In genomic region chr2:151969396-151969795, GRCm38 (mm10) we compare ENCODE assay signal across 14 mouse cellular contexts. TPM values are rescaled to one million over a fixed set of nuclear protein-coding genes. Genes with fewer than 3 reads are reported as not detected.
DNase-seq lines count a peak whose midpoint lies in the region; ATAC-seq and TF ChIP-seq lines count a peak whose summit lies in the region.
"Had no signal": no experiment of that assay in that cellular context is flagged by ENCODE, and none has a peak within 500 bp of the region (broad histone marks: within the 10 kb centered on the region; RNA-seq: fewer than 3 reads in every experiment).

No protein-coding gene starts in this region.

- no peak overlapping the region for H3K27ac ChIP-seq in testis, adult 2 months (ENCODE audit: control insufficient read depth, insufficient read depth, low read depth, low read length)
- no peak overlapping the region for H3K27ac ChIP-seq in hindbrain, embryonic 11.5 days (ENCODE audit: low read depth, low read length)
- H3K27ac ChIP-seq in midbrain, embryonic 12.5 days (replicated peaks): peak overlapping the region; percentile 90; the same call in 1 of the 2 replicates
- H3K27ac ChIP-seq: kidney, postnatal 0 days; liver, embryonic 14.5 days had no signal

- H3K27me3 ChIP-seq in testis, adult 2 months (ENCODE audit: control insufficient read depth, insufficient read depth, low read length): no peaks in the 10 kb centered on the region
- no peaks in the 10 kb centered on the region; the same call in 1 of the 2 replicates for H3K27me3 ChIP-seq in hindbrain, embryonic 11.5 days (ENCODE audit: control insufficient read depth, insufficient read depth, low read length)
- H3K27me3 ChIP-seq in midbrain, embryonic 12.5 days: 0 out of 2 replicates have a peak, but pooled peaks cover 10% of the 10 kb centered on the region
- H3K27me3 ChIP-seq: CH12.LX had no signal

- peaks cover 12% of the 10 kb centered on the region for H3K4me1 ChIP-seq in testis, adult 2 months (ENCODE audit: control insufficient read depth, insufficient read depth, low read length)
- peaks cover 22% of the 10 kb centered on the region for H3K4me1 ChIP-seq in hindbrain, embryonic 11.5 days (replicated peaks; ENCODE audit: control insufficient read depth, insufficient read depth, low read length)
- peaks cover 88% of the 10 kb centered on the region for H3K4me1 ChIP-seq in midbrain, embryonic 12.5 days

- ATAC-seq in hindbrain, embryonic 11.5 days (ENCODE audit: low FRiP score): no peak
- ATAC-seq in midbrain, embryonic 12.5 days (ENCODE audit: low FRiP score, low read depth): no peak

- no peaks in the 10 kb centered on the region for H3K36me3 ChIP-seq in testis, adult 2 months (ENCODE audit: control insufficient read depth, insufficient read depth, low read length)
- H3K36me3 ChIP-seq in hindbrain, embryonic 11.5 days (ENCODE audit: control insufficient read depth, insufficient read depth, low read length): no peaks in the 10 kb centered on the region
- peaks cover 20% of the 10 kb centered on the region for H3K36me3 ChIP-seq in midbrain, embryonic 12.5 days

- TF ChIP-seq CTCF in testis, adult 2 months (IDR thresholded peaks at IDR 0.05; ENCODE audit: control insufficient read depth, insufficient read depth, insufficient replicate concordance, low read depth, low read length): no peak

- peak overlapping the region; percentile 89 for H3K9ac ChIP-seq in hindbrain, embryonic 11.5 days (ENCODE audit: low read depth, low read length)
- peak overlapping the region; percentile 78; the same call in 1 of the 2 replicates for H3K9ac ChIP-seq in midbrain, embryonic 12.5 days (replicated peaks)
- H3K9ac ChIP-seq: liver, embryonic 14.5 days had no signal

- no peak for DNase-seq in testis, postnatal 14 days (ENCODE audit: low spot score)
- no peak for DNase-seq in hindbrain, embryonic 11.5 days (ENCODE audit: low spot score)
- DNase-seq in right cerebral cortex, postnatal 4 days: no peak
- DNase-seq in lung, postnatal 10 days: no peak
- no peak for DNase-seq in layer of hippocampus, adult 18-20 months (ENCODE audit: low spot score in 2 of 2)
- DNase-seq: adrenal gland, postnatal 25 days; heart, postnatal 36 days; lung, postnatal 36 days; right cerebral cortex, postnatal 14 days had no signal

- H3K4me3 ChIP-seq in testis, adult 2 months (ENCODE audit: control insufficient read depth, low read depth, low read length): peak overlapping the region; percentile 77
- peak overlapping the region; percentile 46 for H3K4me3 ChIP-seq in hindbrain, embryonic 11.5 days (ENCODE audit: low read depth, low read length)
- peak overlapping the region; percentile 53 for H3K4me3 ChIP-seq in midbrain, embryonic 12.5 days

- peak overlapping the region; percentile 84 for H3K4me2 ChIP-seq in hindbrain, embryonic 11.5 days (replicated peaks; ENCODE audit: low read depth, low read length)
- peak overlapping the region; percentile 76 for H3K4me2 ChIP-seq in midbrain, embryonic 12.5 days (replicated peaks)

- no peaks in the 10 kb centered on the region for H3K9me3 ChIP-seq in hindbrain, embryonic 11.5 days (ENCODE audit: control insufficient read depth, low read length)
- H3K9me3 ChIP-seq in midbrain, embryonic 12.5 days: no peaks in the 10 kb centered on the region

- no peak for TF ChIP-seq POLR2A in testis, adult 2 months (IDR thresholded peaks at IDR 0.05; ENCODE audit: control insufficient read depth, low read depth, low read length)

- 94% methylated on average over 6 of the region's 6 CpGs for WGBS in hindbrain, embryonic 11.5 days
- WGBS in midbrain, embryonic 12.5 days: 90% methylated on average over 6 of the region's 6 CpGs

RNA-seq across cellular contexts. Expression of gene Fam110a, which starts 10.6 kb away (rescaled TPM):
- polyA plus RNA-seq in testis, adult 2 months (2012; rRNA removed): 175 and 190 TPM in 2 replicates
- 87.1 and 87.5 TPM in 2 replicates for polyA plus RNA-seq in hindbrain, embryonic 11.5 days (2014; fragmentation: Nextera tagmentation; extraction: Ambion mirVana)
- 114 and 120 TPM in 2 replicates for polyA plus RNA-seq in midbrain, embryonic 12.5 days (2016; fragmentation: Nextera tagmentation; extraction: Ambion mirVana)
- total RNA-seq in layer of hippocampus, adult 18-20 months (2021): 1 to 10 TPM; 7.3 to 9.7 TPM

RNA-seq across cellular contexts. Expression of gene Slc52a3, which starts 26.9 kb away (rescaled TPM):
- polyA plus RNA-seq in testis, adult 2 months (2012; rRNA removed): 37.6 and 52.4 TPM in 2 replicates
- polyA plus RNA-seq in hindbrain, embryonic 11.5 days (2014; fragmentation: Nextera tagmentation; extraction: Ambion mirVana): 0.56 and 0.73 TPM in 2 replicates
- polyA plus RNA-seq in midbrain, embryonic 12.5 days (2016; fragmentation: Nextera tagmentation; extraction: Ambion mirVana): 0.94 and 1.2 TPM in 2 replicates
- 1 to 10 TPM; 2.1 to 2.4 TPM for total RNA-seq in layer of hippocampus, adult 18-20 months (2021)

RNA-seq across cellular contexts. Expression of gene Angpt4, which starts 58.4 kb away (rescaled TPM):
- polyA plus RNA-seq in testis, adult 2 months (2012; rRNA removed): 2.2 and 2.5 TPM in 2 replicates
- polyA plus RNA-seq in hindbrain, embryonic 11.5 days (2014; fragmentation: Nextera tagmentation; extraction: Ambion mirVana): 0.14 and 0.23 TPM in 2 replicates
- polyA plus RNA-seq in midbrain, embryonic 12.5 days (2016; fragmentation: Nextera tagmentation; extraction: Ambion mirVana): 0.43 TPM in 1 of 2 replicates, not detected in the other
- not detected for total RNA-seq in layer of hippocampus, adult 18-20 months (2021)
- total RNA-seq: adrenal gland, postnatal 25 days had no signal

Comparison
In these comparisons a context has a peak if more than half of its experiments do, and no peak if none do; other contexts are left out.
1. RNA of gene Slc52a3, which starts 26.9 kb away (polyA plus RNA-seq): 37.6 to 52.4 TPM in testis, adult 2 months; 0.94 to 1.2 TPM in midbrain, embryonic 12.5 days and 0.56 to 0.73 TPM in hindbrain, embryonic 11.5 days; every median in the first group is over 10 times any median in the second.
2. Peak in every context shown above with its lines, with median percentiles within 50 percentile points of each other: H3K4me3 ChIP-seq.